Mouse (Mus musculus) layer of hippocampus, adult 18-20 months (tissue): Measurements from ENCODE around the gene Wfs1. TPM values are rescaled to one million over a fixed set of nuclear protein-coding genes. Genes with fewer than 3 reads are reported as not detected.
A peak's percentile ranks its signal among the peaks of the same experiment; 100 is the strongest.
"Not testable (repeated sequence)": the region's sequence is repeated elsewhere in the genome, so short reads cannot be mapped to it uniquely, and the experiment has no call there.

Experiments used
- DNase-seq, 2 experiments: peaks; one replicate each; pipeline ENCODE4 v3.0.0; 2022; ENCODE audit warnings: low spot score in 2 of 2
- total RNA-seq, 2 experiments: library from RNA; stranded (reverse); gene quantifications; 2 replicates each; pipeline ENCODE4 v1.2.3; 2021

Gene Wfs1
- total RNA-seq, 2 experiments from 2014 or later, result 145 to 182 TPM

DNA sequence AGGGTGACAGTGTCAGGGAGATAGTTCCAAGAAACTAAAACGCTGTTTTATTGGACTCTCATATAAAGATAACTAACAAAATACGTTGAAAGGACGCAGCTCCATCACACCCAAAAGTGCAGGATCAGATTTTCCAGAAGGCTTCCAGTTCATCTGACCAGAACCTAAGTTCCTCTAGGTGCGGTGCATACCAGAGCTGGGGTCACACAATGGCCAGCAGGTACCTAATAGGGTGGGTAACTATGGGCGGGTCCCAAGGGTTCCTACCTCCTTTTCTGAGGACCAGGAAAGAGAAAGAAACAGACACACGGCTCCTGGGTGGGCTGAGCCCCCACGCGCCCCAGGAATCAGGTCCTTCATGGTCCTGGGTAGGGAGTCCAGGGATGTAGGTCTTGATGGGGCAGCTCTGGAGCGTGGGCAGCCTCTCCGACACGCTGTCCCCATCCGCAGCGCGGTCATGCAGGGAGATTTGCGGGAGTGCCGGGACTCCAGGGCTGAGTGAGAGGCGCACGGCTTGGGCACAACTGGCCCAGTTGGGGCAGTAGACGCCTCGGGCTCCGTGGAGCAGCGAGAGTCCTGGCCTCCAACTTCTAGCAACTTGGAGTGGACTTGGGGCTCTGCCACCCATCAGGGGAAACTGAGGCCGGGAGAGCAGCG lies 753 bp downstream of the Wfs1 start:
- DNase-seq, result no peak

GRCm38 (mm10) chr5:36986617-36987016 lies 2.4 kb downstream of the Wfs1 start:
- DNase-seq, result no peak

GRCm38 (mm10) chr5:36982271-36982670 lies 6.7 kb downstream of the Wfs1 start:
- DNase-seq, result no peak

- DNase-seq, result no peak
These were observed 9.4 kb downstream of the Wfs1 start for GRCm38 (mm10) chr5:36979631-36980030.

GRCm38 (mm10) chr5:36979001-36979400 lies 10.0 kb downstream of the Wfs1 start:
- no peak for DNase-seq

DNA sequence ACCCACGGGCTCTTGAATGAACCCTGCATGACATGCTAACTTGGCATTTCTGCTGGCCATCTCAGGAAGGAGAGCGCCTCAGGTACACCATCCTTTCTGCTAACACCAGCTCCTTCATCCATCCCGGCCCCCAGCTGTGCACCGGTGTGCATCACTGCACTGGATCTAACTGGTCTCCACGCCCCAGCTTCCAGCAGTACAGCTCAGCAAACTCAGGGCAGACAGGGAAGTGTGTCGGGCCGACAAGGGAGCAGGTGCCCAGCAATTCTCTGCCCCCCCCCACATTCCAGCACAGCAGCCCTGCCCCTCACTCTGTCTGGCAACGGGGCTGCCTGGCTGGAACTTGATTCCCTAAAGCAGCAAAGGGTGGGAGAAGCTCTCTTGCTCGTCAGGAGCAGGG lies 11.2 kb downstream of the Wfs1 start:
- no peak for DNase-seq

- no peak for DNase-seq
These were observed 13.7 kb downstream of the Wfs1 start for GRCm38 (mm10) chr5:36975336-36975735.

DNA sequence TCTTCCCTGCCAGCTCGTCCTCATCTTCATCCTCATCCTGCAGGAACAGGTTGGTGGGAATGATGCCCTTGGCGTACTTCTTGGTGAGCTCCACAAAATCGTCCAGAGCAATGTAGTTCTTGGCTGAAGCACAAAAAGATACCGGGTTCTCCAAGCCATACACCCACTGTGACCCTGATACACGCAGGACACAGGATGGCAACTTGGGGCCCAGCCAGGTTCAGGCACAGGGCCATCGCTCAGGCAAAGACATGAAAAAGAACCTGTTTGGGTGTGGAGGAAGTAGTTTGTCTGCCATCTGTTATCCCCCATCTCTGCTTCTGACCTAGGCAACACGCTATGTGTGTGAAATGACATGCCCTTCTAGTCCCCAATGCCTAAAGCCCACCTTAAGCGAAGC lies 17.4 kb downstream of the Wfs1 start:
- no peak for DNase-seq

GRCm38 (mm10) chr5:36960501-36960900 lies 28.5 kb downstream of the Wfs1 start:
- DNase-seq, result no peak

- DNase-seq, result peak; percentile 56 to 86
These were observed 30.2 kb downstream of the Wfs1 start for GRCm38 (mm10) chr5:36958837-36959236.

- no peak for DNase-seq
These were observed 33.6 kb downstream of the Wfs1 start for GRCm38 (mm10) chr5:36955366-36955765.

- no peak for DNase-seq
These were observed 36.7 kb downstream of the Wfs1 start for GRCm38 (mm10) chr5:36952311-36952710.

GRCm38 (mm10) chr5:36950871-36951270 lies 38.1 kb downstream of the Wfs1 start:
- no peak for DNase-seq

GRCm38 (mm10) chr5:36948831-36949230 lies 40.2 kb downstream of the Wfs1 start:
- peak in 1 of 2 experiments; percentile 80 for DNase-seq

DNA sequence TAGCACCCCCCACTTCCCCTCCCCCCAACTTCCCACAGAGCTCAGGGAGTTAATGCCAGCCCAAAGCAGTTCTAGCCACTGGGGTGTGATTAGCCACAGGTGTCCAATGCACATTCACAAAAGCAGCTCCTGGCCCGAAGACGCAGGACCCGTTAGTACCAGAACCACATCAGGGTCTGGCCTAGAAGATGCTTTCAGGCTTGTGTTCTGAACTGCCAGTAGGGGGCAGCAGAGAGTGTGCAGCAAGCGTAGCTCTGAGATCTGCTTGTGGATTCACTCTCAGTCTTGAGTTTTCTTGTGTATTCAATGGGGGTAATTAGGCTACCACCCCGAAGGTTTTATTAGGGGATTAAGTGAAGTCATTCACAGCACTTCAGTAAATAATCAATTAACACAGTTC lies 42.6 kb downstream of the Wfs1 start:
- DNase-seq, result peak in 1 of 2 experiments; percentile 68

GRCm38 (mm10) chr5:36945713-36946112 lies 43.3 kb downstream of the Wfs1 start:
- DNase-seq, result no peak

GRCm38 (mm10) chr5:36945102-36945701 lies 43.8 kb downstream of the Wfs1 start:
- DNase-seq, result peak; percentile 54 to 75

GRCm38 (mm10) chr5:36944552-36944951 lies 44.5 kb downstream of the Wfs1 start:
- no peak for DNase-seq

DNA sequence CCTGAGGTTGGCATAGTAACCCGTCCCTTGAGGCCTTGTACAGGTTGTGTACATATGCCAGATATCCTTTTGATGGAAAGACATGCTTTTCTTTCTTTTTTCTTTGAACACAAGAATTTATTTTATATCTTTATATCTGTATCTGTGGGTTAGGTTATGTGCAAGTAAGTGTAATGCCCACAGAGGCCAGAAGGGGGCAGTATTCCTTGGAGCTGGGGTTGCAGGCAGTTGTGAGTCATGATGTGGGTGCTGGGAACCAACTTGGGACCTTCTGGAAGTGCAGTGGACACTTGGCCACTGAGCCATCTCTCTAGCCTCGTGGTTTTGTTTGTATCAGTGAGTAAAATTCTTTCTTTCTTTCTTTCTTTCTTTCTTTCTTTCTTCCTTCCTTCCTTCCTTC lies 46.6 kb downstream of the Wfs1 start:
- DNase-seq, result no peak

- DNase-seq, result not testable (repeated sequence)
These were observed 50.0 kb downstream of the Wfs1 start for GRCm38 (mm10) chr5:36938991-36939390.

DNA sequence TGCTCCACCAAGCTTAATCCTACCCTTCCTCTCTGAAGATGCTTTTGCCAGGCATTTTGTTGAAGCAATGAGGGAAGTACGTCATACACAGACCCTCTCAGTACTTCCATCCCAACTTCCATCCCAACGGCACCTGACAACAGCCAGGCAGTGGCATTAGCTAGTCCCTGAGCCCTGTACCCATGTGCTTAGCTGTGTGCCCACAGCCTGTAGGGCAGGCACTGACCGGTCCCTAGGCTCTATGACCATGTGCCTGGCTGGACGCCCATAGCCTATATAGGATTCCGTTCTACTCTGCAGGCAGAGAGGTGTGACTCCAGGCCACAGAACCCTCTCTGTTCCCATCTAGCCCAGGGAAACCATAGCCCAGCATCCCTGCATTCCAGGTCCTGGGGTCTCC lies 51.0 kb downstream of the Wfs1 start:
- DNase-seq, result no peak

DNA sequence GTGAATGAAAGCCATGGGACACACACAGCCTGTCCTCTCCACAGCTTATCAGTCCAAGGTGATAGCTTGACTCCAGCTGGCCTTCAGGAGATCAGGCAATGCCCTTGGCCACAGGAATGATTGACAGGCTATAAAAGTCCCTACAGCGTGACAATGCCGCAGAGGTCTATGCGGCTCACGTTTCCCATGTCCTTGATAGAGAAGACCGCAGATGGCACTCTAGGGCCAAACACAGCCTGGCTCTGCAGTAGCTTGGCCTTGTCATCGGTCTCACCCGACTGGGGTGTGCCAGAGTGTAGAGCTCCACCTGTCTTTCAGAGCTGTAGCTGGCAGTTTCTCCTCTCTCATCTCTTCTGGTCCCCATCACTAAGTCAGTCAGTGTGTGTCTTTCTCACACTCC lies 52.5 kb downstream of the Wfs1 start:
- DNase-seq, result no peak
